Mouse (Mus musculus) ovary, adult 18-20 months (tissue): Measurements from ENCODE around the gene Crip2.
A peak's percentile ranks its signal among the peaks of the same experiment; 100 is the strongest.

Source experiments
- DNase-seq: peaks from one replicate; pipeline ENCODE4 v3.0.0; 2022; ENCODE audit warnings: low spot score, mixed read lengths

Gene Crip2

GRCm38 (mm10) chr12:113147481-113147880, 7.4 kb downstream of the Crip2 start:
- DNase-seq: no peak

- DNase-seq: no peak
These were observed 8.5 kb downstream of the Crip2 start for GRCm38 (mm10) chr12:113148381-113149035.

- DNase-seq: no peak
These were observed 9.3 kb downstream of the Crip2 start for GRCm38 (mm10) chr12:113149341-113149740.

- no peak for DNase-seq
These were observed 9.9 kb downstream of the Crip2 start for GRCm38 (mm10) chr12:113149896-113150295.

- DNase-seq: no peak
These were observed 10.6 kb downstream of the Crip2 start for GRCm38 (mm10) chr12:113150591-113150990.

- no peak for DNase-seq
These were observed 11.0 kb downstream of the Crip2 start for GRCm38 (mm10) chr12:113151046-113151445.

GRCm38 (mm10) chr12:113151661-113152271, 11.7 kb downstream of the Crip2 start:
- DNase-seq: no peak

GRCm38 (mm10) chr12:113152272-113152661, 12.2 kb downstream of the Crip2 start:
- DNase-seq: no peak

- DNase-seq: no peak
These were observed 13.0 kb downstream of the Crip2 start for GRCm38 (mm10) chr12:113152991-113153525.

GRCm38 (mm10) chr12:113153971-113154370, 13.9 kb downstream of the Crip2 start:
- no peak for DNase-seq

- no peak for DNase-seq
These were observed 14.7 kb downstream of the Crip2 start for GRCm38 (mm10) chr12:113154747-113155075.

GRCm38 (mm10) chr12:113155076-113155771, 15.2 kb downstream of the Crip2 start:
- peak; percentile 47 for DNase-seq

- DNase-seq: peak; percentile 100
These were observed 16.0 kb downstream of the Crip2 start, which contains the start of gene Tedc1 for GRCm38 (mm10) chr12:113155887-113156539. TSS of gene Tedc1 (plus strand) at chr12:113156421.

GRCm38 (mm10) chr12:113156540-113156929, 16.5 kb downstream of the Crip2 start:
- peak; percentile 30 for DNase-seq

GRCm38 (mm10) chr12:113157002-113157401, 17.0 kb downstream of the Crip2 start:
- no peak for DNase-seq

GRCm38 (mm10) chr12:113157521-113157920, 17.5 kb downstream of the Crip2 start:
- no peak for DNase-seq

- DNase-seq: no peak
These were observed 17.9 kb downstream of the Crip2 start for GRCm38 (mm10) chr12:113157971-113158370.

GRCm38 (mm10) chr12:113163561-113164006, 23.5 kb downstream of the Crip2 start:
- no peak for DNase-seq

- DNase-seq: no peak
These were observed 28.0 kb downstream of the Crip2 start for GRCm38 (mm10) chr12:113168031-113168536.

GRCm38 (mm10) chr12:113176960-113177725, 37.1 kb downstream of the Crip2 start:
- DNase-seq: no peak

- no peak for DNase-seq
These were observed 41.0 kb downstream of the Crip2 start for GRCm38 (mm10) chr12:113181020-113181419.
